Mouse (Mus musculus): ENCODE measurements at regions not wholly inside any gene's neighbourhood (a gene's known extent, or its start where the extent isn't known, plus 50 kb on each side); places are given as distances from the start of the nearest gene placed in this dataset.

DNA sequence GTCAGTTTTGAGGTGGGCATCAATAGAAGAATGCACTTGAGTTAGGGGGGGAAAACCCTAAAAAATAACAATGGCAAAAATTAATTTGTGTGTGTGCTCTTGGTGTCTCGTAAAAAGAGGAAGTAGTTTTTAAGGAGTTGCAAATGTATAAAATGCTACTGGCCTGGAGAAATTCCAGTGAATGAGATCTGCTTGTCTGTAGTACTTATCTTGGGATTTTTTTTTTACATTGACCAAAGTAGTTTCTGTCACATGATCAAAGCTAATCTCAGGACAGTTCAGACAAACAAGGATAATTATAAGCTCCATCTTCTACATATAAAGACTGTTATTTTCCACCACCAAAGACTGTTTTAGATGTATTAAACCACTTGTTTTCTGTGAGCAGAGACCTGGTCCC lies 128.3 kb upstream of the Zeb2 start:
- Histone ChIP-seq H3K27ac (ENCODE audit: low read length) (no peak overlapping the region), H3K36me3 (ENCODE audit: control insufficient read depth, insufficient read depth) (no peaks in the 10 kb centered on the region), H3K9me3 (replicated peaks; ENCODE audit: control insufficient read depth, low read length) (no peaks in the 10 kb centered on the region), H3K4me1 (ENCODE audit: control insufficient read depth, insufficient read depth, low read length) (peaks cover 7% of the 10 kb centered on the region; the same call in 1 of the 2 replicates), H3K9ac (ENCODE audit: low read length) (no peak overlapping the region), H3K4me3 (ENCODE audit: low read length) (no peak overlapping the region), H3K4me2 (ENCODE audit: low read depth, low read length) (no peak overlapping the region), H3K27me3 (ENCODE audit: control insufficient read depth, insufficient read depth, low read length) (no peaks in the 10 kb centered on the region)
- no peak for ATAC-seq (replicated peaks; ENCODE audit: extremely low read depth, insufficient read depth, low FRiP score)
- WGBS, result 59% methylated on average over 1 of the region's 1 CpGs

DNA sequence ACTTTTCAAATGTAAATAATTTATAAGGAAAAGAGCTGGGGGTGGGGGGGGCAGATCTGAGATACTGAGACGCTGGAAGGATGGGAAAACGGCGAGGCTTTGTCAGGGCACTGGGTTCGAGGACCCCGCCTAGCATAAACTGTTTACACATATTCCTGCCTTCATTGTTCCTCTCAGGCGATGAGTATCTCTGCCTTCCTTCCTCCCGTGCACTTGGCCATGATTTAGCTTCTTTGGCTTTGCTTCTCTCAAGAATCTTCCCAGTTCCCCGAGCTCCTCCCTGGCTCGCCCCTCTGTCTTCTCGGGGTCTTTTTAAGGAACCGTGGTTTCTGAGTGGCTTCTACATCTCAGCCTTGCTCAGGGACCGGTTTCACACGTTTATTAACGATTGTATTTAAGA lies 127.3 kb upstream of the Zeb2 start:
- H3K9ac ChIP-seq (ENCODE audit: low read length), result no peak overlapping the region
- H3K4me3 ChIP-seq (ENCODE audit: low read length), result no peak overlapping the region
- no peak overlapping the region; the same call in 1 of the 2 replicates for H3K4me2 ChIP-seq (ENCODE audit: low read depth, low read length)
- H3K27ac ChIP-seq (ENCODE audit: low read length), result no peak overlapping the region
- WGBS, result 79% methylated on average over 14 of the region's 14 CpGs
- H3K27me3 ChIP-seq (ENCODE audit: control insufficient read depth, insufficient read depth, low read length), result no peaks in the 10 kb centered on the region
- H3K36me3 ChIP-seq (ENCODE audit: control insufficient read depth, insufficient read depth), result no peaks in the 10 kb centered on the region
- no peaks in the 10 kb centered on the region for H3K9me3 ChIP-seq (replicated peaks; ENCODE audit: control insufficient read depth, low read length)
- ATAC-seq (replicated peaks; ENCODE audit: extremely low read depth, insufficient read depth, low FRiP score), result no peak
- H3K4me1 ChIP-seq (ENCODE audit: control insufficient read depth, insufficient read depth, low read length), result peaks cover 14% of the 10 kb centered on the region

DNA sequence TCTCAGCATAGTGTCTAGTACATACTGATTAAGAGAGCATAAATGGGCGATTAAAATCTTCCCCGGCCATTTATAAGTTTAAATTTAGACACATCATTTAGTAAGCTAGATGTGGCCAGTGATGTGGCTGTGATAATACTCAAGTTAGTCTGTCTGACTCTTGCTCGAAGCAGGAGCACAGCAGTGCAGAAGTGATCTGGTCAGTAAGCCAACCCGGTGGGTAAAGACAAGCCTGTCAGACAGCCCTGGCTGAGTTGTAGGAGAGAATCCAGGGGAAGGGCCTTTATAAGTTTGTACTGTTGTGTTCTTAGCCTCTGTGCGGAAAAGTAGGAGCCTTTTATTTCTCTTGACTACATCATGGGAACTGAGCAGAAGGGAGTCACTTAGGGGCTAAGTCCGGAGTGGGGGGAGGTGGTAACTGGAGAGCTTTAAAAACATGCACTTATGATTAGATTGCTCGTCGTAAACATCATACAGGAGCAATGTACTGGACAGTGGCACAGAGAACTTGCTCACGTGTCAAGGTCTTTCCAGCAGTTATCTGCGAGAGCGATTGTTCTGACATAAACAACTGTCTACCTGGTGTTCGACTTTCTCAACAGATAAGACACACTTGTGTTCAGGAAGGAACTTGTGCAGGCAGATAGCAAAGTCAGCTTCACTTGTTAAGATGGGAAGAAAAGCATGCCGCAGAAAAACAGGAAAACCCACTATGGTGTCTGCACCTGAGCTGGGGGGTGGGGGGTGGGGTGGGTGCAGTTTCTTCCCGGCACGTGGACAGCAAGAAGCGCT lies 122.5 kb upstream of the Zeb2 start:
- no peak overlapping the region; the same call in 1 of the 2 replicates for H3K9ac ChIP-seq (ENCODE audit: low read length)
- peak overlapping the region; percentile 44 for H3K4me2 ChIP-seq (ENCODE audit: low read depth, low read length)
- H3K4me3 ChIP-seq (ENCODE audit: low read length), result 0 out of 2 replicates have a peak overlapping the region, but pooled peaks have one; percentile 10
- no peaks in the 10 kb centered on the region for H3K36me3 ChIP-seq (ENCODE audit: control insufficient read depth, insufficient read depth)
- H3K9me3 ChIP-seq (replicated peaks; ENCODE audit: control insufficient read depth, low read length), result no peaks in the 10 kb centered on the region
- H3K27me3 ChIP-seq (ENCODE audit: control insufficient read depth, insufficient read depth, low read length), result no peaks in the 10 kb centered on the region
- WGBS, result 26% methylated on average over 16 of the region's 16 CpGs
- peaks cover 18% of the 10 kb centered on the region for H3K4me1 ChIP-seq (ENCODE audit: control insufficient read depth, insufficient read depth, low read length)
- ATAC-seq (replicated peaks; ENCODE audit: extremely low read depth, insufficient read depth, low FRiP score), result peak; percentile 50; the same call in 1 of the 2 replicates
- peak overlapping the region; percentile 46 for H3K27ac ChIP-seq (ENCODE audit: low read length)

DNA sequence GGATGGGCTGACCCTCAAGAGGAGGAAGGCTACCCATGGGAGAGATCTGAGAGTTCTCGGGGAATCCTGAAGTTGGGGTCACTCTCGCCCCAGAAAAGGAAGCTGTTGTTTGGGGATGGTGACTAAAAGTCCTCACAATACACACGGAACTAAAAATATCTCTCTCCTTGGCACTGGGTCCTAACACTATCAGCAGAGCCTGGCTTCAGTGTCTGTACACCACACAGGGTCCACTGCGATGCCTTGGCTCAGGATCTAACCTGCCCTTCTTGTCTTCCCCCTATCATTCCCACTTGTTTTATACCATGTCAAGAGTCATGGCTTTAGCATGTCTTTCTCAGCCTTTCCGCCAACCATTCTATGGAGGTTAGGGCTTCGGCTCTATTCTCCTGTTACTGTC lies 121.8 kb upstream of the Zeb2 start:
- ATAC-seq (replicated peaks; ENCODE audit: extremely low read depth, insufficient read depth, low FRiP score), result peak; percentile 62
- Histone ChIP-seq H3K4me2 (ENCODE audit: low read depth, low read length) (peak overlapping the region; percentile 44), H3K4me3 (ENCODE audit: low read length) (no peak overlapping the region), H3K4me1 (ENCODE audit: control insufficient read depth, insufficient read depth, low read length) (peaks cover 18% of the 10 kb centered on the region), H3K27me3 (ENCODE audit: control insufficient read depth, insufficient read depth, low read length) (no peaks in the 10 kb centered on the region), H3K27ac (ENCODE audit: low read length) (peak overlapping the region; percentile 46), H3K9ac (ENCODE audit: low read length) (no peak overlapping the region; the same call in 1 of the 2 replicates), H3K36me3 (ENCODE audit: control insufficient read depth, insufficient read depth) (no peaks in the 10 kb centered on the region), H3K9me3 (replicated peaks; ENCODE audit: control insufficient read depth, low read length) (no peaks in the 10 kb centered on the region)
- 47% methylated on average over 6 of the region's 6 CpGs for WGBS

DNA sequence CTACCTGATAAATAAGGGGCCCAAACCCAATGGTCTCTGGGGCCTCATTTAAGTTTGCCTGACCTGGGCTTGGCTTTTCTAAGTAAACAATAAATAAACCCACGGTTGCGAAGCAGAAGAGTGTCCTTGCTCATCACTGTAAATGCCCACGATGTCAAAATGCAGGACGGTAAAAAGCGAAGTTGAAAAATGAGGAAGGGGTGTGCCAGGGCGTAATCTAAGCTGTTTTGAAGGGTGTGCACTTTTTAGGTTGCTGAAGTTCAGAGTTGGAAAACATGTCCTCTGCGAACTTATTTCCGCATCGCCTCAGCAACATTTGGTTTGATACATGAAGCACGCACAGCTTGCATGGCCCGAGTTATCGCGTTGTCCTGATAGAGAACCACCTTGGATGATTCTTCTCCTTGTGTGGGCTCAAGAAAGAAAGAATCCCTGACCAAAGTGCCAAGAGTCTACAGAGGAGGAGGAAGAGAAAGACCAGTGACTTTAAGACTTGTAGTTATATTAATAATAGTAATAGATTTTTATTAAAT lies 119.0 kb upstream of the Zeb2 start:
- Histone ChIP-seq H3K27me3 (ENCODE audit: control insufficient read depth, insufficient read depth, low read length) (no peaks in the 10 kb centered on the region), H3K4me1 (ENCODE audit: control insufficient read depth, insufficient read depth, low read length) (peaks cover 18% of the 10 kb centered on the region), H3K36me3 (ENCODE audit: control insufficient read depth, insufficient read depth) (no peaks in the 10 kb centered on the region), H3K4me2 (ENCODE audit: low read depth, low read length) (no peak overlapping the region), H3K9ac (ENCODE audit: low read length) (no peak overlapping the region), H3K27ac (ENCODE audit: low read length) (no peak overlapping the region), H3K4me3 (ENCODE audit: low read length) (no peak overlapping the region), H3K9me3 (replicated peaks; ENCODE audit: control insufficient read depth, low read length) (no peaks in the 10 kb centered on the region)
- WGBS, result 89% methylated on average over 13 of the region's 13 CpGs
- no peak for ATAC-seq (replicated peaks; ENCODE audit: extremely low read depth, insufficient read depth, low FRiP score)

DNA sequence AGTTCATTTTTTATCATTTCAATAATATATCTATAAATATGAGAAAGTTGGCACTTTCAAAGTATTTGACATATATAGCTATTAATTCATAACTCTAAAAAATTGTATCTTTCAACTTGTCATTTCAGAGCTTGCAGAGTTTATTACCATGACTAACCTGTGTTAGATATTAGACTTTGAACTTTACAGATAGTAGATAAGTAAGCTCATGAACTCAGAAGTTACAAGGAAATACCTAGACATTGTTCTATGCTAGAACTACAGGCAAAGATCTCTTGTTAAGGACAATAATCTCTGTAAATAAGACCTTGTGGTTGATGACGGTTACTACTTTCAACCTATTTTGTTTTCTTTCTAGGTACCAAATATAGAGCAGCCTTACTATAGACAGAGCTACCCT lies 117.0 kb upstream of the Zeb2 start:
- H3K36me3 ChIP-seq (ENCODE audit: control insufficient read depth, insufficient read depth), result no peaks in the 10 kb centered on the region
- 85% methylated on average over 1 of the region's 1 CpGs for WGBS
- no peak for ATAC-seq (replicated peaks; ENCODE audit: extremely low read depth, insufficient read depth, low FRiP score)

DNA sequence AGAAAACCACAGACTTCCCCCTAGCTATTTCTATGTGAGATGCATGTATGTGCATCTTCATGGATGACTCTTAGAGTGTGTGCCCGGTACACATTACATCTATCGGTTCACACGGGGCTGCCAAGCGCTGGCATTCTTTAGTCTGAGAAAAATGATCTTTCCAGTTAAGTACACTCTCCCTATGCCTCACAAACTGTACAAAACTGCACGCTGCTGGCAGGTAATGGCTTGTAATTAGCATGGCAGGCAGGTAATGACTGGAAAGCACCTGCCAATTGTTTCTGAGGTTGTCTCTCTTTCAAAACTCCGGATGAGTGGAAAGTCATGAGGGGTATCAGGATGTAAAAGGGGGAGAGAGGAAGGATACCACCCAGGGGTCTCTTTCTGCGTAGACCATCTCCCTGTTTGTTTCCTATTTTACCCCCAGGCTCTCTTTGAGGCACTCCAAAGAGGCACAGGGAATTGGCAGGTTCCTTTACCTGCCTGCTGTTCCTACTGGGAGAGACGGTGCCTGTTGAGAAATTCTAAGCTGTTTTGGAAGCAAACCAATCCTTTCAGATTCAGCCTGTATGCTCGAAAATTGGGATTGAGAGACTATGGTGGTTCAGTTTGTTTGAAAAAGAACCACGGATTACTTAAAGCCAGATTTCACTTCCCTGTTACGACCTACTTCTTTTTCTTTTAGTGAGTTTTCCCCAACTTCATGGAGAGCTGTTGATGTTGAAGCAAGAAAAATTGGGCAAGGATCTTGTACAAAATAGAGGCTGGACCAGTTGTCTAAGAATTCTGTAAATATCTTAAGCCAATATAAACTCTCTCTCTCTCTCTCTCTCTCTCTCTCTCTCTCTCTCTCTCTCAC lies 113.4 kb upstream of the Zeb2 start:
- 79% methylated on average over 11 of the region's 11 CpGs for WGBS
- no peaks in the 10 kb centered on the region for H3K4me1 ChIP-seq (ENCODE audit: control insufficient read depth, insufficient read depth, low read length)
- ATAC-seq (replicated peaks; ENCODE audit: extremely low read depth, insufficient read depth, low FRiP score), result no peak

More for the DNA sequence above, 117.0 kb upstream of the Zeb2 start:
- H3K4me2 ChIP-seq (ENCODE audit: low read depth, low read length), result no peak overlapping the region
- peaks cover 6% of the 10 kb centered on the region for H3K4me1 ChIP-seq (ENCODE audit: control insufficient read depth, insufficient read depth, low read length)
- H3K27me3 ChIP-seq (ENCODE audit: control insufficient read depth, insufficient read depth, low read length), result no peaks in the 10 kb centered on the region
- no peak overlapping the region for H3K4me3 ChIP-seq (ENCODE audit: low read length)
- H3K9me3 ChIP-seq (replicated peaks; ENCODE audit: control insufficient read depth, low read length), result no peaks in the 10 kb centered on the region
- H3K9ac ChIP-seq (ENCODE audit: low read length), result no peak overlapping the region
- no peak overlapping the region for H3K27ac ChIP-seq (ENCODE audit: low read length)

DNA sequence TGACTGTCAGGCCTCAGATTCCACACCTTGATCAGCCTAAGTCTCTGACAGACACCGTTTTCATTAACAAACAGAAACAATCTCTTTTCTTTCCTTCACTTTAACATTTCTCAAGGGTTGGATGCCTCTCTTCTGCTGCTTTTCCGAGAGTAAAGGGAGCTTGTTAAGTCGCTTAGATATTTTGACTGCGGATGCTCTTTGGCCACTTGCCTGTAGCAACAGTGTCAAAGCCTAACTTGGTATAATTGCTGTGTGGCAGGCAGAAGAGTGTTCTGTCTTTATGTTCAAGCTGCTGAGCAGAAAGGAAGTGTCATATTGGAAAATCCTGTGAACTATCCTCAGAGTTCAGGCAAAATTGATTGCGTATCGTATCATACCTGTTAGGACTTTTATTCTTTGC lies 112.3 kb upstream of the Zeb2 start:
- Histone ChIP-seq H3K9me3 (replicated peaks; ENCODE audit: control insufficient read depth, low read length) (no peaks in the 10 kb centered on the region), H3K27me3 (ENCODE audit: control insufficient read depth, insufficient read depth, low read length) (no peaks in the 10 kb centered on the region), H3K4me1 (ENCODE audit: control insufficient read depth, insufficient read depth, low read length) (no peaks in the 10 kb centered on the region), H3K4me2 (ENCODE audit: low read depth, low read length) (no peak overlapping the region), H3K9ac (ENCODE audit: low read length) (no peak overlapping the region), H3K4me3 (ENCODE audit: low read length) (no peak overlapping the region), H3K27ac (ENCODE audit: low read length) (no peak overlapping the region), H3K36me3 (ENCODE audit: control insufficient read depth, insufficient read depth) (no peaks in the 10 kb centered on the region)
- WGBS, result 77% methylated on average over 6 of the region's 6 CpGs
- ATAC-seq (replicated peaks; ENCODE audit: extremely low read depth, insufficient read depth, low FRiP score), result no peak

More for the DNA sequence above, 113.4 kb upstream of the Zeb2 start:
- Histone ChIP-seq H3K4me2 (ENCODE audit: low read depth, low read length) (no peak overlapping the region), H3K27ac (ENCODE audit: low read length) (no peak overlapping the region), H3K4me3 (ENCODE audit: low read length) (no peak overlapping the region), H3K9ac (ENCODE audit: low read length) (no peak overlapping the region), H3K9me3 (replicated peaks; ENCODE audit: control insufficient read depth, low read length) (no peaks in the 10 kb centered on the region), H3K27me3 (ENCODE audit: control insufficient read depth, insufficient read depth, low read length) (no peaks in the 10 kb centered on the region), H3K36me3 (ENCODE audit: control insufficient read depth, insufficient read depth) (no peaks in the 10 kb centered on the region)
